Mouse (Mus musculus) layer of hippocampus, adult 8-10 months (tissue): ENCODE measurements at regions not wholly inside any gene's neighbourhood (a gene's known extent, or its start where the extent isn't known, plus 50 kb on each side); places are given as distances from the start of the nearest gene placed in this dataset.

Experiments used
- DNase-seq, 2 experiments: peaks; one replicate each; pipeline ENCODE4 v3.0.0; 2022; ENCODE audit warnings: low spot score in 2 of 2

- DNase-seq: peak; percentile 9 to 18
These were observed 613.0 kb downstream of the Nfib start for GRCm38 (mm10) chr4:82092296-82093230.

DNA sequence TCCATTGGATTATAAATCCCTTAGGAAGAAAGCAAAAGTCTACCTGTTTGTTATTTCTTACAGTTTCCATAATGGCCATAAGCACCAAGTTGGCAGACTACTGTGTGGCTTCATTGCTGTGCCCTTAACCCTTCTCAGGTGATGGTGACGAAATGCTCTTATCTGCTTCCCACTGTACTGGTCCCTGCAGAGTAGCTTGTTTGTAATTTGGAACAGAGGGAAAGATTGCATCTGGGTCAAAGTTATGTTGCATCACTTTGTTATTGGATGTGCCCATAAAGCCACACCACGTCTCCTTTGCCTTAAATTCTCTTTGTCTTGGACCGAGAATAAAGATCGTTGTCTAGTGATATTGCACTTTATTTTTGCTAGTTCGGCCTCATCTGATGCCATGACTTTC lies 615.9 kb downstream of the Nfib start:
- DNase-seq: no peak

DNA sequence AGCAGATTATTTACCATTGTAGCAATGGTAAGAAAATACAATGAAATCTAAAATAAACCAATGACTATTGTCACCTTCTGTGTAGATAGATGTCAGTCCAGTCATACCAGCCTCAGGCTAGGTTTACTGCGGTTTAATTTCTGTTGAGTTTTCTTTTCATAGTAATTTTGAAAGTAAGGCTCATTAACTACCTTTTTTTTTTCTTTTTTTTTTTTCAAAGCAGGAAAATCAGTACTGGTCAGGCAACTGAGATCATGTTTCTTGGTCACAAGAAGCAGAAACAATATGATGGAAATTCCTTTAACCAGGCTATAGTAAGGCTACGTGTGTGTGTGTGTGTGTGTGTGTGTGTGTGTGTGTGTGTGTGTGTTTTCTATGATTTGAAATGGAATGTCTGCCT lies 622.0 kb downstream of the Nfib start:
- no peak for DNase-seq

GRCm38 (mm10) chr4:82068050-82068449 lies 625.4 kb upstream of the Mpdz start:
- DNase-seq: no peak

- no peak for DNase-seq
These were observed 623.2 kb upstream of the Mpdz start for GRCm38 (mm10) chr4:82065641-82066358.

DNA sequence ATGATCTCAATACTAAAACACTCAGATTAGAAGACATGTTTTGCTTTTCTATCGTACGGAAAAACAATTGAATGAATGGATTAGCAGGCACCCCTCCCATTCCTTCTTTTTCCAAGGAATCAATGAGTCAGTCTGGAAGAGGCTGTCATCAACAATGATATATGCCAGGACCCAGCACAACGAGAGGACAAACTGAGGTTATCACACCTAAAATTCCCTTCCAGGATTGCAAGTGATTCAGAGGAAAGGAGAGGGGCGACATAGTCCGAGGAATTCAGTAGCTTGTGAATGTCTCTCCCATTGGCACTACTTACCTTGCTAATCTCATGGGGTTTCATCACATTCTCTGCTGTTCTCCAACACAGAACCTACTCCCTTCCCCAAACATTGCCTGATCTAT lies 620.1 kb upstream of the Mpdz start:
- no peak for DNase-seq

- no peak for DNase-seq
These were observed 614.1 kb upstream of the Mpdz start for GRCm38 (mm10) chr4:82056671-82057070.

GRCm38 (mm10) chr4:82048171-82048570 lies 605.6 kb upstream of the Mpdz start:
- DNase-seq: no peak

DNA sequence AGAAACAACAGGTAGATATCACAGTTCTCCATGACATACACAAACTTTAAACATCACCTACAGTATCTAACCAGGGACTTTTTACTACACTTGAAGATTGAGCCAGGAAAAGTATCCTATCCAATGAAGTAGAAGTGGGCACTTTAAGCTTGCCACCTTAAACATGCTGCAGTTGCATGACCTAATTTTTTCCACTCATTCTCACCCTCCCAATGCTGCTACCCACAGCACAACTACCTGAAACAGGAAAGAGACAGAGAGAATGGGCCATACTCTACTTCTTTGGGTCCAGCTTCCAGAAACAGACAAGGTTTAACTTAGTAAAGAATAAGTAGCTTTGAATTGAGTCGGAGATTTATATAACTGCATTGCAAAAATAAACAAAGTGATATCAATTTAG lies 594.9 kb upstream of the Mpdz start:
- no peak for DNase-seq

GRCm38 (mm10) chr4:82035074-82035703 lies 592.6 kb upstream of the Mpdz start:
- DNase-seq: no peak

DNA sequence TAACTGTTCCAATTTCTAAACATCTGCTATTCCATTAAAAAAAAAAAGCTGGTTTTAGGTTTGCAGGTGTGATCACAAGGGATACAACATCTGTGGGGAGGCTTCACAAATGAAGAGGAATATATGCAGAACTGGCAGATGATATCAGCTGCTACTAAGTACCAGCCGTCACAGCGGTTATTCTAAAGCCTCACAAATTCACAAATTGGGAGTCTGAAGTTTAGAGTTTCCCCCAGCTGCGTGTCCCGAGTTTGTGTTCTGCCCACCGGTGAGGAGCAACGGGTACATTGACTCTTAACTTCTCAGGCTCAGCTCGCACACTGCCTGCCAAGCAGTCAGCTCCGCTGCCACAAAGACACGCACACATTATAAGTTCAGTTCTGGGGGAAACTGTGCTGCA lies 586.6 kb upstream of the Mpdz start:
- no peak for DNase-seq

DNA sequence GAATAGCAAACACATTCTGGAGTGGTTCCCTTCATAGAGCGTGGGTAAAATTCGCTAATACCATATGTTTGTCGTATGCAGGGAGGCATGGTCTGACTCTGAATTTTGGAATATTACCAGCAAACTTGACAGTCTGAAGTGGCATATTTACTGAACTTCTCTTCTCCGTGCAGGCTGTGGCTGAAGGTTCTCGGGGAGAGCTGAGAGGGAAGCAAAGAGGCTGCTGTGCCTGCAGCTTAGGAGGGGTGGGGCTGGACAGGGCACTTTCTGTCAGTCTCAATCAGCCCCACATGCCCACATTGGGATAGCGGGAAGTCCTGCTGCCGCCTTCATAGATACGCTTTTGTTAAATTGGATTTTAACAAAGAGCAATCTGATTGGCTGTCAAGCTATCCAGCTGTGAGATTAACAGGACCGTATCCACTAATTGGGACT lies 584.8 kb upstream of the Mpdz start:
- no peak for DNase-seq

DNA sequence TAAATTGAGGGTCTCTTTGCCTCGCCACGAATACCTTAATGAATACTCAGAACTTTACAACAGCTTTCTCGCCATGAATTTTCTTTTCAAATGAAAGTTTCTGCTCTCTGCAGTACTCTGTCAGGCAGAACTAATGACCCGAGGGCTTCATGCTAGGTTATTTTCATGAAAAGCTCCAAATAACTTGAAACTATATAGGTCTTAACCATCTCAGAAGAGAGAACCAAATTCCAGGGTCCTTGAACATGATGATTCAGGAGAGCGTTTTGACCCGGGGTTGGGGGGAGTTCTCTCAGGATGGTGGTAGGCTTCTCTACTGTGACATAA lies 558.8 kb upstream of the Mpdz start:
- no peak for DNase-seq

DNA sequence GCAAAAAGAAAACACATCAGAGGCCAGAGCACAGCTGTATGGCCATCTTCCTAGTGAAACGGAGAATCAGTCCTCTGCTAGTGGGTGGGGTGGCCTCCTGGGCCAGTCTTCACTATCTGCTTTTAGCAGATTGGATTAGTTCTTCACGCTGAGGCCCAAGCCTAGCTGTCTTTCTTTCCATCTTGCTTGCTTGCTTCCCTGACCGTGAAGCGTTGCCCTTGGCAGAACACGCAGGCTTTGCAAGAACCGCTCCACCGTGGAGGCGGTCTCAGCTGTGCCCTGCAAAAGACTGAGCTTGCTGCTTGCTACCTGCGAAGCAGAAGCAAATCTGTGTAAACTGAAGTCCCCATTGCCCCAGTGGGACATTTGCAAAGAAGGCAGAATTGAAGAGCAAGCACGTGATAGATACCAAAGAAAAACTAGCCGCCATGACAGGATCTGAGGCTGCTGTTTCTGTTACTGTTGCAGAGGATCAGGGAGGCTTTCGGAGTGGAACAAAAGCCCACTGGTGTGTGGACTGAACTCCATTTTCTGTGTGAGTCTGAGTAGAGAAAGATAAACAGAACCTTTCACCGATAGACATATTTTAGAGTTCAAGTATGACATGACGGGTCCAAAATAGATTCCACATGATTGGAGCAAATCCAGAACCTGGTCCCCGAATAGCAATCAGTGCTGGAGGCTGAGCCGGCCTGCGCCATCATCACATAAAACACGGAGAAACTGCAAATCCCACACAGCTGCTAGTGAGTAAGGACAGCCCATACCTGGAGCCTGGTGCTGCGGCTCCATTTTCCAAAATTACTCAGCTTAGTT lies 558.2 kb upstream of the Mpdz start:
- no peak for DNase-seq

- DNase-seq: peak; percentile 9 to 16
These were observed 557.2 kb upstream of the Mpdz start for GRCm38 (mm10) chr4:81999654-82000314.

GRCm38 (mm10) chr4:81999093-81999492 lies 556.5 kb upstream of the Mpdz start:
- no peak for DNase-seq

GRCm38 (mm10) chr4:81996445-81996844 lies 553.8 kb upstream of the Mpdz start:
- DNase-seq: no peak

- no peak for DNase-seq
These were observed 552.6 kb upstream of the Mpdz start for GRCm38 (mm10) chr4:81995243-81995642.

- no peak for DNase-seq
These were observed 546.2 kb upstream of the Mpdz start for GRCm38 (mm10) chr4:81988796-81989195.

- DNase-seq: no peak
These were observed 544.0 kb upstream of the Mpdz start for GRCm38 (mm10) chr4:81986616-81987015.

- peak; percentile 14 to 19 for DNase-seq
These were observed 539.2 kb upstream of the Mpdz start for GRCm38 (mm10) chr4:81981811-81982210.
